Mouse (Mus musculus): ENCODE measurements around the gene AW011738.

DNA sequence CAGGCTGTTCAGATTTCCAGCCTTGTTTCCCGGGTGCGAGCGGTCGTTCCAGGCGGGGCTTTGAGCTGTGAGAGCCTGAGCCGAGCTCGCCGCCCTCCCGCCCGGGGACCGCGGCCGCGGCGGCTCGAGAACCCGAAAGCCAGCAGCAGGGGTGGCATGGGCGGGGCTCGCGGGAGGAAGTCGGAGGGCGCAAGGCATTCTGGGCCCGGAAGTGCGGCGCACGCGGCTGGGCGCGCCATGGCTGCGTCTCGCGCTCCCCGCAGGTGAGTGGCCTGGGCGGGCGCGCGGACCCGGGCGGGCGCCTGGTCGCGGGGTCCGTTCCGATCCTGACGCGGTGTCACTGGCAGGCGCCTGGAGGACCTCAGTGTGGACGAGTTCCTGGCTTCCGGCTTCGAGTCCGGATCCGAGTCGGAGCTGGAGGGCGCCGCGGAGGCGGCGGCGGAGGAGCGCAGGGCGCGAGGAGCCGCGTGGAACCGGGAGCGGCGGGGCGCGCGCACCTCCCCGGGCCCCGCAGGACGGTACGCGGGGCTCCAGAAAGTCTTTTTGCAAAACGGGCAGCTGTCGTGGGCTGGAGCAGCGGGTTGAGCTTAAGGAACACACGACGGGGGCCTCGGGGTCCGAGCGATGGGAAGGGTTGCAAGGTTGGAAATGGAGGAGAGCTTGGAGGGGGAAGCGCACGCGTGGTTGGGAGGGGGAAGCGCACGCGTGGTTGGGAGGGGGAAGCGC, 32.9 kb downstream of the AW011738 start, which contains the start of gene Noc2l:
- TF ChIP-seq POLR2A (IDR thresholded peaks at IDR 0.05; ENCODE audit: insufficient read depth, low read depth, low read length) (peak; percentile 69), CTCF (IDR thresholded peaks at IDR 0.05) (no peak)
